Mouse (Mus musculus) E14TG2a.4 (cell line): ENCODE measurements around the gene Cyp2d10.
"Not testable (repeated sequence)": the region's sequence is repeated elsewhere in the genome, so short reads cannot be mapped to it uniquely, and the experiment has no call there.

ENCODE experiments used
- H3K27me3 ChIP-seq: 2 replicates; pipeline ENCODE4 v1.6.1; 2014; ENCODE audit warnings: low read length, control low read depth; ENCODE audit not compliant: insufficient read depth
- H3K36me3 ChIP-seq: 2 replicates; pipeline ENCODE4 v1.6.1; 2014; ENCODE audit warnings: low read length, control low read depth; ENCODE audit not compliant: insufficient read depth
- H3K4me1 ChIP-seq: replicated peaks from 2 replicates; pipeline ENCODE4 v1.6.1; 2014; ENCODE audit warnings: low read depth, low read length, control low read depth
- H3K4me3 ChIP-seq: replicated peaks from 2 replicates; pipeline ENCODE4 v1.5.1; 2014; ENCODE audit warnings: mild to moderate bottlenecking, low read length
- H3K9me3 ChIP-seq: 2 replicates; pipeline ENCODE4 v1.6.1; 2014; ENCODE audit warnings: low read length, control low read depth
- CTCF ChIP-seq: conservative IDR thresholded peaks from 2 replicates; pipeline ENCODE4 v1.5.1; 2014; ENCODE audit warnings: low read length
- NANOG ChIP-seq: IDR thresholded peaks from 2 replicates; pipeline ENCODE4 v1.6.1; 2014; ENCODE audit warnings: borderline replicate concordance, low read length, mixed read lengths
- POU5F1 ChIP-seq: IDR thresholded peaks from 2 replicates; pipeline ENCODE4 v1.6.1; 2014; ENCODE audit warnings: low read length, borderline replicate concordance

The Cyp2d10 gene

GRCm38 (mm10) chr15:82407536-82407935 lies 541 bp upstream of the Cyp2d10 start:
- Histone ChIP-seq H3K27me3 (no peaks in the 10 kb centered on the region; the same call in 1 of the 2 replicates), H3K4me3 (no peak overlapping the region), H3K36me3 (no peaks in the 10 kb centered on the region), H3K9me3 (peaks cover 5% of the 10 kb centered on the region), H3K4me1 (no peaks in the 10 kb centered on the region)
- TF ChIP-seq NANOG (no peak), POU5F1 (no peak), CTCF (no peak)

GRCm38 (mm10) chr15:82404163-82404562 lies 2.8 kb downstream of the Cyp2d10 start:
- no peaks in the 10 kb centered on the region; the same call in 1 of the 2 replicates for H3K27me3 ChIP-seq
- peaks cover 5% of the 10 kb centered on the region for H3K9me3 ChIP-seq
- no peak overlapping the region for H3K4me3 ChIP-seq
- no peaks in the 10 kb centered on the region for H3K4me1 ChIP-seq
- TF ChIP-seq CTCF = no peak
- no peak for TF ChIP-seq NANOG
- no peak for TF ChIP-seq POU5F1
- no peaks in the 10 kb centered on the region for H3K36me3 ChIP-seq

- Histone ChIP-seq H3K4me1 (no peaks in the 10 kb centered on the region), H3K36me3 (no peaks in the 10 kb centered on the region), H3K4me3 (no peak overlapping the region), H3K9me3 (peaks cover 5% of the 10 kb centered on the region), H3K27me3 (no peaks in the 10 kb centered on the region; the same call in 1 of the 2 replicates)
- TF ChIP-seq POU5F1 = no peak
- TF ChIP-seq NANOG = no peak
- no peak for TF ChIP-seq CTCF
Observed at GRCm38 (mm10) chr15:82403606-82404005, 3.4 kb downstream of the Cyp2d10 start.

GRCm38 (mm10) chr15:82402741-82403140 lies 4.3 kb downstream of the Cyp2d10 start:
- Histone ChIP-seq H3K27me3 (no peaks in the 10 kb centered on the region; the same call in 1 of the 2 replicates), H3K4me3 (no peak overlapping the region), H3K4me1 (no peaks in the 10 kb centered on the region), H3K36me3 (no peaks in the 10 kb centered on the region), H3K9me3 (no peaks in the 10 kb centered on the region; the same call in 1 of the 2 replicates)
- TF ChIP-seq CTCF = no peak
- TF ChIP-seq POU5F1 = no peak
- no peak for TF ChIP-seq NANOG

- Histone ChIP-seq H3K4me3 (no peak overlapping the region), H3K4me1 (no peaks in the 10 kb centered on the region), H3K36me3 (no peaks in the 10 kb centered on the region), H3K27me3 (no peaks in the 10 kb centered on the region; the same call in 1 of the 2 replicates), H3K9me3 (no peaks in the 10 kb centered on the region)
- no peak for TF ChIP-seq NANOG
- no peak for TF ChIP-seq POU5F1
- no peak for TF ChIP-seq CTCF
Observed at GRCm38 (mm10) chr15:82402106-82402505, 4.9 kb downstream of the Cyp2d10 start.

GRCm38 (mm10) chr15:82401516-82401915 lies 5.5 kb downstream of the Cyp2d10 start:
- Histone ChIP-seq H3K4me1 (no peaks in the 10 kb centered on the region), H3K36me3 (no peaks in the 10 kb centered on the region), H3K4me3 (no peak overlapping the region), H3K9me3 (no peaks in the 10 kb centered on the region), H3K27me3 (no peaks in the 10 kb centered on the region; the same call in 1 of the 2 replicates)
- TF ChIP-seq POU5F1 (no peak), NANOG (no peak), CTCF (no peak)

- H3K4me1 ChIP-seq, H3K27me3 ChIP-seq, H3K36me3 ChIP-seq, H3K9me3 ChIP-seq, H3K4me3 ChIP-seq: not testable (repeated sequence)
Observed at GRCm38 (mm10) chr15:82395955-82396354, 11.0 kb downstream of the Cyp2d10 start.

GRCm38 (mm10) chr15:82393922-82394321 lies 13.1 kb downstream of the Cyp2d10 start, which contains the start of gene Cyp2d11:
Cyp2d11 (minus strand) TSS chr15:82394022.
- H3K4me1 ChIP-seq, H3K36me3 ChIP-seq, H3K4me3 ChIP-seq, H3K9me3 ChIP-seq, H3K27me3 ChIP-seq: not testable (repeated sequence)

GRCm38 (mm10) chr15:82389916-82390315 lies 17.1 kb downstream of the Cyp2d10 start:
- H3K9me3 ChIP-seq, H3K4me1 ChIP-seq: not testable (repeated sequence)

More at GRCm38 (mm10) chr15:82389916-82390315, 17.1 kb downstream of the Cyp2d10 start:
- H3K36me3 ChIP-seq, H3K4me3 ChIP-seq, H3K27me3 ChIP-seq: not testable (repeated sequence)
